Mouse (Mus musculus) liver, embryonic 11.5 days (tissue): Measurements from ENCODE around the gene Pidd1. TPM values are rescaled to one million over a fixed set of nuclear protein-coding genes. Genes with fewer than 3 reads are reported as not detected.
A peak's percentile ranks its signal among the peaks of the same experiment; 100 is the strongest.

Experiments used
- ATAC-seq: fragments of 200-750 bp; cut with Nextera tagmentation; replicated peaks from 2 replicates; pipeline ENCODE4 v1.8.0; 2017; ENCODE audit warnings: moderate number of reproducible peaks, mild to moderate bottlenecking, moderate TSS enrichment, moderate library complexity; ENCODE audit not compliant: low FRiP score
- DNase-seq: peaks from one replicate; pipeline ENCODE4 v3.0.0-alpha.2; 2017; ENCODE audit warnings: low spot score
- H3K27ac ChIP-seq: fragments of 300-500 bp; sonication (generic); 2 replicates; pipeline ENCODE4 v1.5.1; 2014; ENCODE audit warnings: mild to moderate bottlenecking, low read depth, low read length, control low read depth
- H3K27me3 ChIP-seq: fragments of 300-500 bp; sonication (generic); replicated peaks from 2 replicates; pipeline ENCODE4 v1.6.1; 2014; ENCODE audit warnings: low read length, mixed read lengths; ENCODE audit not compliant: control insufficient read depth, insufficient read depth
- H3K36me3 ChIP-seq: fragments of 300-500 bp; sonication (generic); 2 replicates; pipeline ENCODE4 v1.6.1; 2014; ENCODE audit warnings: mild to moderate bottlenecking, low read length, moderate library complexity, mixed read lengths; ENCODE audit not compliant: control insufficient read depth, insufficient read depth
- H3K4me1 ChIP-seq: fragments of 300-500 bp; sonication (generic); replicated peaks from 2 replicates; pipeline ENCODE4 v1.6.1; 2014; ENCODE audit warnings: low read length, mixed read lengths; ENCODE audit not compliant: control insufficient read depth, insufficient read depth
- H3K4me2 ChIP-seq: fragments of 300-500 bp; sonication (generic); 2 replicates; pipeline ENCODE4 v1.6.1; 2014; ENCODE audit warnings: mild to moderate bottlenecking, control low read depth, moderate library complexity
- H3K4me3 ChIP-seq: fragments of 300-500 bp; sonication (generic); 2 replicates; pipeline ENCODE4 v1.5.1; 2014; ENCODE audit warnings: low read depth, low read length, control low read depth
- H3K9ac ChIP-seq: fragments of 300-500 bp; sonication (generic); 2 replicates; pipeline ENCODE4 v1.6.1; 2014; ENCODE audit warnings: low read depth, low read length, control low read depth
- H3K9me3 ChIP-seq: fragments of 300-500 bp; sonication (generic); 2 replicates; pipeline ENCODE4 v1.6.1; 2016; ENCODE audit warnings: low read length, inconsistent platforms, mixed read lengths; ENCODE audit not compliant: control insufficient read depth
- WGBS: fragments of 180-500 bp; shearing (Covaris S2); extraction: QIAGEN DNeasy Blood & Tissue Kit; methylation state at CpG from one replicate; pipeline ENCODE4 v1.1.7; 2014; 5-methylcytosine and 5-hydroxymethylcytosine counted together
- polyA plus RNA-seq: library from polyadenylated mRNA; unstranded; fragments of >200 nt; fragmentation: Nextera tagmentation; extraction: Ambion mirVana; gene quantifications from 2 replicates; pipeline ENCODE4 v1.2.1, GENCODE M21; 2014

The Pidd1 gene
- polyA plus RNA-seq, 1 experiment from 2014 or later, result 22.5 TPM

GRCm38 (mm10) chr7:141483114-141483653 lies 39.4 kb upstream of the Pidd1 start:
- WGBS, result 75% methylated on average over 5 of the region's 6 CpGs
- ATAC-seq, result no peak
- H3K4me2 ChIP-seq, result no peak overlapping the region

GRCm38 (mm10) chr7:141482531-141483024 lies 38.8 kb upstream of the Pidd1 start:
- H3K9ac ChIP-seq, result peak overlapping the region; percentile 51
- no peak overlapping the region for H3K27ac ChIP-seq
- H3K36me3 ChIP-seq, result no peaks in the 10 kb centered on the region
- DNase-seq (no peak), ATAC-seq (no peak)
- peaks cover 10% of the 10 kb centered on the region for H3K27me3 ChIP-seq
- peaks cover 30% of the 10 kb centered on the region for H3K4me1 ChIP-seq
- peak overlapping the region; percentile 99 for H3K4me2 ChIP-seq
- H3K4me3 ChIP-seq, result peak overlapping the region; percentile 60
- WGBS, result 35% methylated on average over 11 of the region's 11 CpGs
- H3K9me3 ChIP-seq, result no peaks in the 10 kb centered on the region

More at GRCm38 (mm10) chr7:141483114-141483653, 39.4 kb upstream of the Pidd1 start:
- no peak overlapping the region for H3K4me3 ChIP-seq
- H3K36me3 ChIP-seq, result no peaks in the 10 kb centered on the region
- H3K27me3 ChIP-seq, result peaks cover 10% of the 10 kb centered on the region
- no peak for DNase-seq
- H3K9me3 ChIP-seq, result no peaks in the 10 kb centered on the region
- H3K27ac ChIP-seq, result no peak overlapping the region
- H3K9ac ChIP-seq, result no peak overlapping the region
- peaks cover 24% of the 10 kb centered on the region for H3K4me1 ChIP-seq

- 3% methylated on average over 67 of the region's 81 CpGs for WGBS
These were observed 37.9 kb upstream of the Pidd1 start for GRCm38 (mm10) chr7:141481498-141482401.

GRCm38 (mm10) chr7:141480842-141481497 lies 37.1 kb upstream of the Pidd1 start:
- peak overlapping the region; percentile 99 for H3K4me2 ChIP-seq
- WGBS, result 15% methylated on average over 10 of the region's 10 CpGs
- no peak overlapping the region for H3K9ac ChIP-seq
- peaks cover 44% of the 10 kb centered on the region for H3K4me1 ChIP-seq
- H3K9me3 ChIP-seq, result no peaks in the 10 kb centered on the region
- H3K4me3 ChIP-seq, result peak overlapping the region; percentile 60; the same call in 1 of the 2 replicates
- ATAC-seq (peak; percentile 60), DNase-seq (peak; percentile 62)
- H3K36me3 ChIP-seq, result no peaks in the 10 kb centered on the region
- H3K27ac ChIP-seq, result no peak overlapping the region
- peaks cover 10% of the 10 kb centered on the region for H3K27me3 ChIP-seq

More at GRCm38 (mm10) chr7:141481498-141482401, 37.9 kb upstream of the Pidd1 start:
- peaks cover 10% of the 10 kb centered on the region for H3K27me3 ChIP-seq
- H3K27ac ChIP-seq, result no peak overlapping the region
- DNase-seq (peak; percentile 66), ATAC-seq (no peak)
- H3K9ac ChIP-seq, result peak overlapping the region; percentile 51
- H3K36me3 ChIP-seq, result no peaks in the 10 kb centered on the region
- H3K4me3 ChIP-seq, result peak overlapping the region; percentile 60
- H3K9me3 ChIP-seq, result no peaks in the 10 kb centered on the region
- peak overlapping the region; percentile 99 for H3K4me2 ChIP-seq
- H3K4me1 ChIP-seq, result peaks cover 39% of the 10 kb centered on the region

- H3K4me3 ChIP-seq, result 0 out of 2 replicates have a peak overlapping the region, but pooled peaks have one; percentile 13
- WGBS, result 49% methylated on average over 5 of the region's 5 CpGs
These were observed 34.5 kb upstream of the Pidd1 start for GRCm38 (mm10) chr7:141478270-141478748.

GRCm38 (mm10) chr7:141477578-141478269 lies 33.9 kb upstream of the Pidd1 start:
- H3K9ac ChIP-seq, result peak overlapping the region; percentile 85; the same call in 1 of the 2 replicates
- 37% methylated on average over 4 of the region's 4 CpGs for WGBS
- H3K27ac ChIP-seq, result peak overlapping the region; percentile 90
- H3K9me3 ChIP-seq, result no peaks in the 10 kb centered on the region
- ATAC-seq (no peak), DNase-seq (no peak)
- peak overlapping the region; percentile 91 for H3K4me2 ChIP-seq
- peaks cover 58% of the 10 kb centered on the region for H3K4me1 ChIP-seq
- 0 out of 2 replicates have a peak overlapping the region, but pooled peaks have one; percentile 13 for H3K4me3 ChIP-seq
- H3K36me3 ChIP-seq, result peaks cover 2% of the 10 kb centered on the region
- peaks cover 8% of the 10 kb centered on the region for H3K27me3 ChIP-seq

More at GRCm38 (mm10) chr7:141478270-141478748, 34.5 kb upstream of the Pidd1 start:
- H3K27ac ChIP-seq, result peak overlapping the region; percentile 49; the same call in 1 of the 2 replicates
- H3K4me1 ChIP-seq, result peaks cover 57% of the 10 kb centered on the region
- H3K4me2 ChIP-seq, result peak overlapping the region; percentile 91
- peaks cover 10% of the 10 kb centered on the region for H3K27me3 ChIP-seq
- ATAC-seq (no peak), DNase-seq (no peak)
- H3K9ac ChIP-seq, result peak overlapping the region; percentile 2; the same call in 1 of the 2 replicates
- no peaks in the 10 kb centered on the region for H3K9me3 ChIP-seq
- no peaks in the 10 kb centered on the region for H3K36me3 ChIP-seq

GRCm38 (mm10) chr7:141476981-141477370 lies 33.2 kb upstream of the Pidd1 start:
- WGBS, result 7% methylated on average over 7 of the region's 7 CpGs
- Histone ChIP-seq H3K4me1 (peaks cover 50% of the 10 kb centered on the region), H3K36me3 (peaks cover 9% of the 10 kb centered on the region), H3K9me3 (no peaks in the 10 kb centered on the region), H3K9ac (peak overlapping the region; percentile 85), H3K4me2 (peak overlapping the region; percentile 91), H3K27ac (peak overlapping the region; percentile 90), H3K4me3 (peak overlapping the region; percentile 88), H3K27me3 (peaks cover 4% of the 10 kb centered on the region)
- ATAC-seq (peak; percentile 9), DNase-seq (no peak)
